In genomic region chr12:80260056-80260743, GRCm38 (mm10) we compare ENCODE assay signal across 8 mouse cellular contexts. TPM values are rescaled to one million over a fixed set of nuclear protein-coding genes. Genes with fewer than 3 reads are reported as not detected.
DNase-seq lines count a peak whose midpoint lies in the region; ATAC-seq and TF ChIP-seq lines count a peak whose summit lies in the region.

Gene Actn1, minus strand, starts transcription at chr12:80260371.

- peak within 1 kb of the TSS; percentile 99 for H3K4me3 ChIP-seq in bone marrow, adult 2 months (replicated peaks; ENCODE audit: control insufficient read depth, low read depth, low read length)
- peak within 1 kb of the TSS; percentile 82 for H3K4me3 ChIP-seq in embryonic facial prominence, embryonic 15.5 days (replicated peaks)
- H3K4me3 ChIP-seq in heart, adult 2 months, result peak within 1 kb of the TSS; percentile 97
- peak within 1 kb of the TSS; percentile 80 for H3K4me3 ChIP-seq in limb, embryonic 12.5 days (replicated peaks)
- peak within 1 kb of the TSS; percentile 79 for H3K4me3 ChIP-seq in midbrain, embryonic 14.5 days (replicated peaks; ENCODE audit: low read depth, low read length)
- H3K4me3 ChIP-seq in spleen, adult 2 months (ENCODE audit: extremely low read depth, insufficient read depth, insufficient read length), result peak within 1 kb of the TSS; percentile 62

- no peak for TF ChIP-seq CTCF in bone marrow, adult 2 months (IDR thresholded peaks at IDR 0.05; ENCODE audit: control insufficient read depth, insufficient read depth, low read length)
- TF ChIP-seq CTCF in heart, adult 2 months (IDR thresholded peaks at IDR 0.05), result peak; percentile 22; the same call in 1 of the 2 replicates
- TF ChIP-seq CTCF in spleen, adult 2 months (IDR thresholded peaks at IDR 0.05; ENCODE audit: extremely low read depth, insufficient read depth, insufficient read length, insufficient replicate concordance), result no peak

- peak within 1 kb of the TSS; percentile 85 for H3K27ac ChIP-seq in bone marrow, adult 2 months (ENCODE audit: control insufficient read depth, insufficient read depth, low read depth, low read length, poor library complexity)
- peak within 1 kb of the TSS; percentile 97 for H3K27ac ChIP-seq in embryonic facial prominence, embryonic 15.5 days (replicated peaks)
- H3K27ac ChIP-seq in heart, adult 2 months, result peak within 1 kb of the TSS; percentile 82
- peak within 1 kb of the TSS; percentile 99 for H3K27ac ChIP-seq in limb, embryonic 12.5 days
- H3K27ac ChIP-seq in midbrain, embryonic 14.5 days (replicated peaks; ENCODE audit: low read depth, low read length), result peak within 1 kb of the TSS; percentile 81
- peak within 1 kb of the TSS; percentile 82 for H3K27ac ChIP-seq in spleen, adult 2 months (ENCODE audit: insufficient read depth, low read length)

- H3K79me2 ChIP-seq in heart, adult 2 months (replicated peaks; ENCODE audit: control insufficient read depth, insufficient read depth, low read length), result peaks cover 2% of the 10 kb centered on the region; the same call in 1 of the 2 replicates

- 1% methylated on average over 52 of the region's 55 CpGs for WGBS in bone marrow, adult 2 months
- WGBS in embryonic facial prominence, embryonic 15.5 days, result under 1% methylated on average over 49 of the region's 55 CpGs
- under 1% methylated on average over 42 of the region's 55 CpGs for WGBS in heart, adult 2 months
- under 1% methylated on average over 53 of the region's 55 CpGs for WGBS in limb, embryonic 12.5 days
- WGBS in midbrain, embryonic 14.5 days, result under 1% methylated on average over 55 of the region's 55 CpGs
- WGBS in spleen, adult 2 months, result 1% methylated on average over 54 of the region's 55 CpGs

- DNase-seq in 3T3-L1 (ENCODE audit: low read depth, low spot score), result peak; percentile 97
- DNase-seq in heart, adult 2 months, result peak; percentile 86 to 92
- peak; percentile 91 to 95 for DNase-seq in kidney, adult 8-10 months
- peak; percentile 93 for DNase-seq in midbrain, embryonic 14.5 days
- DNase-seq in spleen, adult 2 months (ENCODE audit: low read depth in 1 of 2, low spot score in 2 of 2), result peak in 1 of 2 experiments; percentile 51

- intact Hi-C loops in heart, adult 2 months (cut with DNase I), result loop anchor here (1.0 kb wide), 1 partner anchor 30 kb away; no protein-coding TSS in a partner anchor

- peak; percentile 50; the same call in 1 of the 2 replicates for TF ChIP-seq POLR2A in bone marrow, adult 2 months (IDR thresholded peaks at IDR 0.05; ENCODE audit: borderline replicate concordance, control insufficient read depth, low read depth, low read length)
- TF ChIP-seq POLR2A in heart, adult 2 months (IDR thresholded peaks at IDR 0.05; ENCODE audit: insufficient read depth, low read depth, low read length), result peak; percentile 3; the same call in 1 of the 2 replicates
- TF ChIP-seq POLR2A in spleen, adult 2 months (IDR thresholded peaks at IDR 0.05; ENCODE audit: low read depth, low read length), result peak; percentile 21; the same call in 1 of the 2 replicates

- no peak for TF ChIP-seq EP300 in heart, adult 2 months (IDR thresholded peaks at IDR 0.05; ENCODE audit: insufficient read depth, low read depth, low read length)

- H3K36me3 ChIP-seq in embryonic facial prominence, embryonic 15.5 days, result no peaks in the 10 kb centered on the region
- no peaks in the 10 kb centered on the region for H3K36me3 ChIP-seq in heart, adult 2 months (ENCODE audit: control insufficient read depth, insufficient read depth, low read length)
- H3K36me3 ChIP-seq in limb, embryonic 12.5 days, result no peaks in the 10 kb centered on the region; the same call in 1 of the 2 replicates
- no peaks in the 10 kb centered on the region for H3K36me3 ChIP-seq in midbrain, embryonic 14.5 days (ENCODE audit: control insufficient read depth, insufficient read depth, low read length)
- H3K36me3 ChIP-seq in spleen, adult 2 months (ENCODE audit: control insufficient read depth, insufficient read depth, low read length), result no peaks in the 10 kb centered on the region

- H3K4me2 ChIP-seq in embryonic facial prominence, embryonic 15.5 days (replicated peaks), result peak within 1 kb of the TSS; percentile 84
- H3K4me2 ChIP-seq in limb, embryonic 12.5 days, result peak within 1 kb of the TSS; percentile 89
- H3K4me2 ChIP-seq in midbrain, embryonic 14.5 days (ENCODE audit: low read length), result peak within 1 kb of the TSS; percentile 88

- peak; percentile 95 for ATAC-seq in embryonic facial prominence, embryonic 15.5 days (ENCODE audit: insufficient number of reproducible peaks, low FRiP score, low TSS enrichment, low read depth)
- ATAC-seq in limb, embryonic 12.5 days (ENCODE audit: insufficient number of reproducible peaks, insufficient read depth, low FRiP score, low TSS enrichment, low read depth), result peak; percentile 95
- ATAC-seq in midbrain, embryonic 14.5 days (ENCODE audit: low FRiP score, low TSS enrichment), result peak; percentile 93

- H3K4me1 ChIP-seq in bone marrow, adult 2 months (ENCODE audit: control insufficient read depth, insufficient read depth, low read length), result no peaks in the 10 kb centered on the region; the same call in 1 of the 2 replicates
- H3K4me1 ChIP-seq in embryonic facial prominence, embryonic 15.5 days, result peaks cover 34% of the 10 kb centered on the region
- H3K4me1 ChIP-seq in heart, adult 2 months (ENCODE audit: control insufficient read depth, insufficient read depth, low read length), result no peaks in the 10 kb centered on the region; the same call in 1 of the 2 replicates
- peaks cover 34% of the 10 kb centered on the region for H3K4me1 ChIP-seq in limb, embryonic 12.5 days (replicated peaks)
- peaks cover 3% of the 10 kb centered on the region; the same call in 1 of the 2 replicates for H3K4me1 ChIP-seq in midbrain, embryonic 14.5 days (ENCODE audit: control insufficient read depth, insufficient read depth, low read length)
- H3K4me1 ChIP-seq in spleen, adult 2 months (ENCODE audit: control insufficient read depth, insufficient read depth, insufficient read length), result peaks cover 8% of the 10 kb centered on the region

- peak within 1 kb of the TSS; percentile 77 for H3K9ac ChIP-seq in embryonic facial prominence, embryonic 15.5 days
- peak within 1 kb of the TSS; percentile 70 for H3K9ac ChIP-seq in heart, adult 2 months (ENCODE audit: low read depth, low read length)
- H3K9ac ChIP-seq in limb, embryonic 12.5 days (replicated peaks), result peak within 1 kb of the TSS; percentile 91
- peak within 1 kb of the TSS; percentile 79 for H3K9ac ChIP-seq in midbrain, embryonic 14.5 days (replicated peaks; ENCODE audit: low read length)

- H3K27me3 ChIP-seq in embryonic facial prominence, embryonic 15.5 days, result no peaks in the 10 kb centered on the region
- H3K27me3 ChIP-seq in heart, adult 2 months (ENCODE audit: control insufficient read depth, insufficient read depth, low read length), result no peaks in the 10 kb centered on the region
- no peaks in the 10 kb centered on the region for H3K27me3 ChIP-seq in limb, embryonic 12.5 days
- no peaks in the 10 kb centered on the region for H3K27me3 ChIP-seq in midbrain, embryonic 14.5 days (ENCODE audit: control insufficient read depth, insufficient read depth, low read length)
- peaks cover 5% of the 10 kb centered on the region for H3K27me3 ChIP-seq in spleen, adult 2 months (ENCODE audit: control insufficient read depth, insufficient read depth, low read length)

- no peaks in the 10 kb centered on the region for H3K9me3 ChIP-seq in embryonic facial prominence, embryonic 15.5 days (replicated peaks)
- H3K9me3 ChIP-seq in limb, embryonic 12.5 days, result no peaks in the 10 kb centered on the region
- H3K9me3 ChIP-seq in midbrain, embryonic 14.5 days (ENCODE audit: control insufficient read depth, low read length), result no peaks in the 10 kb centered on the region

RNA-seq across cellular contexts. Expression of gene Actn1, which starts in this region (rescaled TPM):
- polyA plus RNA-seq in bone marrow, adult 2 months (2011; ENCODE audit: insufficient read depth, insufficient read length, low replicate concordance, missing spikeins), result 29.7 and 70.6 TPM in 2 replicates
- 35.6 and 35.7 TPM in 2 replicates for polyA plus RNA-seq in embryonic facial prominence, embryonic 15.5 days (2015; fragmentation: Nextera tagmentation; extraction: Ambion mirVana)
- 10 to 100 TPM; 30.6 to 31.7 TPM for total RNA-seq in heart, adult 2 months (2021)
- 29.0 and 31.1 TPM in 2 replicates for polyA plus RNA-seq in heart, adult 2 months (2012; rRNA removed)
- polyA plus RNA-seq in limb, embryonic 12.5 days (2016; fragmentation: Nextera tagmentation; extraction: Ambion mirVana), result 42.0 and 45.8 TPM in 2 replicates
- 6.2 and 7.9 TPM in 2 replicates for polyA plus RNA-seq in midbrain, embryonic 14.5 days (2014; fragmentation: Nextera tagmentation; extraction: Ambion mirVana)
- 81.7 and 84.7 TPM in 2 replicates for polyA plus RNA-seq in spleen, adult 2 months (2012; rRNA removed)
